Mouse (Mus musculus) stomach, embryonic 14.5 days (tissue): Measurements from ENCODE around the gene Themis. TPM values are rescaled to one million over a fixed set of nuclear protein-coding genes. Genes with fewer than 3 reads are reported as not detected.

Experiments
- ATAC-seq: fragments of 200-750 bp; cut with Nextera tagmentation; 2 replicates; pipeline ENCODE4 v1.8.0; 2017; ENCODE audit warnings: low read depth, moderate TSS enrichment; ENCODE audit not compliant: insufficient number of reproducible peaks, insufficient read depth, low FRiP score
- H3K27ac ChIP-seq: fragments of 300-500 bp; sonication (generic); 2 replicates; pipeline ENCODE4 v1.5.1; 2014; ENCODE audit warnings: mild to moderate bottlenecking, low read length, moderate library complexity, mixed read lengths
- H3K27me3 ChIP-seq: fragments of 300-500 bp; sonication (generic); 2 replicates; pipeline ENCODE4 v1.6.1; 2014; ENCODE audit warnings: low read length, control low read depth, mixed read lengths; ENCODE audit not compliant: control insufficient read depth, insufficient read depth
- H3K36me3 ChIP-seq: fragments of 300-500 bp; sonication (generic); 2 replicates; pipeline ENCODE4 v1.6.1; 2014; ENCODE audit warnings: mild to moderate bottlenecking, control low read depth, low read length, moderate library complexity, mixed read lengths; ENCODE audit not compliant: control insufficient read depth, insufficient read depth
- H3K4me1 ChIP-seq: fragments of 300-500 bp; sonication (generic); 2 replicates; pipeline ENCODE4 v1.6.1; 2014; ENCODE audit warnings: low read length, control low read depth, mixed read lengths; ENCODE audit not compliant: control insufficient read depth, insufficient read depth
- H3K4me2 ChIP-seq: fragments of 300-500 bp; sonication (generic); replicated peaks from 2 replicates; pipeline ENCODE4 v1.6.1; 2014; ENCODE audit warnings: low read depth, low read length, control low read depth
- H3K4me3 ChIP-seq: fragments of 300-500 bp; sonication (generic); 2 replicates; pipeline ENCODE4 v1.5.1; 2014; ENCODE audit warnings: low read depth, low read length, control low read depth
- H3K9ac ChIP-seq: fragments of 300-500 bp; sonication (generic); replicated peaks from 2 replicates; pipeline ENCODE4 v1.6.1; 2014; ENCODE audit warnings: low read depth, mild to moderate bottlenecking, control low read depth, low read length, moderate library complexity, mixed read lengths
- H3K9me3 ChIP-seq: fragments of 300-500 bp; sonication (generic); 2 replicates; pipeline ENCODE4 v1.6.1; 2016; ENCODE audit warnings: low read depth, low read length, control low read depth; ENCODE audit not compliant: control insufficient read depth
- WGBS: fragments of 180-500 bp; shearing (Covaris S2); extraction: QIAGEN DNeasy Blood & Tissue Kit; methylation state at CpG from one replicate; pipeline ENCODE4 v1.1.7; 2014; 5-methylcytosine and 5-hydroxymethylcytosine counted together
- polyA plus RNA-seq: library from polyadenylated mRNA; unstranded; fragments of >200 nt; fragmentation: Nextera tagmentation; extraction: Ambion mirVana; gene quantifications from 2 replicates; pipeline ENCODE4 v1.2.1, GENCODE M21; 2014

The Themis gene
- polyA plus RNA-seq, 1 experiment from 2014 or later, result not detected

DNA sequence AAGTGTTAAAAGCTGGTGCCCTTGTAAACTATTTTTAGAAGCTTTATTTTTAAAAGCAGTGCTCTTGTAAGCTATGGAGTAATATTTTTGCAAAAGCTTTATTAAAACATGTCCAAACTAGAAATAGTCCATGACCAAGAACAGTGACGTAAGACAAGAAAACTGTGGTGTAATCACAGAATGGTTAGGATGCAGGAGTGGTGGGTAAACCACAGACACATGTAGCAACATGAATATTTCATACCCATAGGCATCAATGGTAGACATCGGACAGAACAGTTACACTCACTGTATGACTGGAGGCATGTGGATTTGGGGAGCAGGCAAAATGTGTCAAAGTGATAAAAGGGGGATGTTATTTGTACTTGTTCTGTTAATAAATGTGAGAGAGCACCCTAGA, 222.7 kb downstream of the Themis start:
- Histone ChIP-seq H3K36me3 (no peaks in the 10 kb centered on the region), H3K4me3 (no peak overlapping the region), H3K4me1 (no peaks in the 10 kb centered on the region), H3K4me2 (no peak overlapping the region), H3K27ac (no peak overlapping the region), H3K27me3 (no peaks in the 10 kb centered on the region), H3K9ac (no peak overlapping the region), H3K9me3 (no peaks in the 10 kb centered on the region)
- 79% methylated on average over 2 of the region's 2 CpGs for WGBS
- ATAC-seq, result no peak

DNA sequence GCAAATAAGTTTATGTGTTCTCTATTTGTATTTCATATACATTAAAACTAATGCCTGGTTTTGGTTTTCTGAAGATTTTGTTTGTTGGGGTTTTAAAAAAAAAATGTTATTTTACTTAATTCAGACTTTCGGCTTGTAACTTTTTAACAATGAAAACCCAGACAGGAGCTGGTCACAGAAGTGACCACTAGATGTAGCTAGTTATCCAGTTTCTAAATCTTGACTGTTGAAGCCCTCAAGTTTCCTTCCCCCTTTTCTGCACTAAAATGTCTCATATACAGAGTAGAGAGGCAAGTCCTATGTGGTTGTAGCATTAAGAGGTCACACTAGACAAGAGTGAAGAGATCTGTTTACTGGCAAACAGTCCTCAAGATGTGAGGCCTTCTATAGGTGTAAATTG, 230.2 kb downstream of the Themis start:
- H3K36me3 ChIP-seq, result no peaks in the 10 kb centered on the region
- H3K4me2 ChIP-seq, result no peak overlapping the region
- no peaks in the 10 kb centered on the region for H3K27me3 ChIP-seq
- H3K4me3 ChIP-seq, result no peak overlapping the region
- no peaks in the 10 kb centered on the region for H3K9me3 ChIP-seq
- no peaks in the 10 kb centered on the region for H3K4me1 ChIP-seq
- WGBS, result 68% methylated on average over 1 of the region's 1 CpGs
- H3K27ac ChIP-seq, result no peak overlapping the region
- H3K9ac ChIP-seq, result no peak overlapping the region
- ATAC-seq, result no peak
